Mouse (Mus musculus): ENCODE data around the gene Srgap2. TPM values are rescaled to one million over a fixed set of nuclear protein-coding genes. Genes with fewer than 3 reads are reported as not detected.

Gene Srgap2
- polyA plus RNA-seq, 1 experiment from 2014 or later, result 20.8 TPM

DNA sequence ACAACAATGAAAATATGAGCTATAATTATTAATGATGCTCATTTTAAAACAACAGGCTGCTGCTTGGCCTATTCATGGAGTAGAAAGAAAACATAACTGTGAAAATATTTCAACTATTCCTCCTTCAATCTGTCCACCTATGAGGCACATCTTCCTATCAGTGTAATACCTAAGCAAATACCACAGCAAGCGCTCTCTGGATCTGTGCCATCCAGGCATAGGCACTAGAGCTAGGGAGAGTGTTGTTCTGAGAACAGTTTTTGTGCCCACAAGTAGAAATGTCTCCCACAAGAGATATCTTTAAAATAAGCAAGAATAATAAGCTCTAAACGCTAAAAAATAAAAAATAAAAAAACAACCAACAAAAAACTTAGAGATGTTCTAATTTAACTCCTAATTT is 14.0 kb downstream of the Srgap2 start:
- no peaks in the 10 kb centered on the region for H3K9me3 ChIP-seq (ENCODE audit: control insufficient read depth, low read length)
- no peak overlapping the region for H3K27ac ChIP-seq (ENCODE audit: low read depth, low read length)
- H3K4me1 ChIP-seq (ENCODE audit: control insufficient read depth, insufficient read depth, low read length), result no peaks in the 10 kb centered on the region
- no peak overlapping the region for H3K4me2 ChIP-seq (replicated peaks; ENCODE audit: low read depth, low read length)
- 92% methylated on average over 2 of the region's 2 CpGs for WGBS
- H3K4me3 ChIP-seq (ENCODE audit: low read length), result no peak overlapping the region
- no peak for ATAC-seq (ENCODE audit: low FRiP score, low TSS enrichment)
- H3K36me3 ChIP-seq (ENCODE audit: control insufficient read depth, insufficient read depth, low read length), result no peaks in the 10 kb centered on the region
- no peaks in the 10 kb centered on the region for H3K27me3 ChIP-seq (ENCODE audit: control insufficient read depth, insufficient read depth, low read length)
- no peak overlapping the region for H3K9ac ChIP-seq (ENCODE audit: low read depth, low read length)

DNA sequence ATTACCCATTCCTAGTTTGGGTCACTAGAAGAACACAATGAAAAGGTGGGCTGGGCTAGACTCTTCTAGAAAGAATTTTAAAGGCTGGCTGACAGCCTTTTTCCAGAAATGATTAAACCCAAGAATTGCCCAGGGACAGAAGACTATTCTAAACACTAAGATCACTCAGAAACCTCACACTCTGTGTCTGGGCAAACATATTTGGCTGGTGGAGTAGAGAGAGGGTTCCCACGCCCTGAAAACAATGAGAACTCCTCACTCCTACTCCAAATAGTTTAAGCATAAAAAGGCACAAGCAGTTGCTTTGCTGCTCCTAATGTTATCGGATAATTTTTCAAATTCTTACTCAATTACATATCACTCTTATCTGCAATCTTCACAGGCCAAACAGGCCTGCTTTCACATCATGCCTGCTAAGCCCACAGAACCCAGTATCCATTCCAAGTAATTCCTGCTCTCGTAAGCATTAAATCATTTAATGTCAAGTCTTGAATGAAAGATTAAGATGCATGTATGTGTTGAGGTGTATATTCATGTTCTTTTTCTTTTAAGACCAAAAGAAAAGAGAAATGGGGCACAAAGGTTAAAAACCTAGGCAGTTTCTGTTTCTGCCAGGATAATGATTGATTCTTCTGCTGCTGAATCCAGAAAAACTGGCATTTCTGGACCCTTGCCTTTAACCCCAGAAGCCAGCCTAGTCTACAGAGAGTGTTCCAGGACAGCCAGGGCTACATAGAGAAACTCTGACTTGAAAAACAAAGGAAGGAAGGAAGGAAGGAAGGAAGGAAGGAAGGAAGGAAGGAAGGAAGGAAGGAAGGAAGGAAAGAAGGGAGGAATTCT is 15.3 kb downstream of the Srgap2 start:
- WGBS, result 75% methylated on average over 3 of the region's 3 CpGs
- H3K27ac ChIP-seq (ENCODE audit: low read depth, low read length), result no peak overlapping the region
- no peaks in the 10 kb centered on the region for H3K27me3 ChIP-seq (ENCODE audit: control insufficient read depth, insufficient read depth, low read length)
- ATAC-seq (ENCODE audit: low FRiP score, low TSS enrichment), result no peak
- H3K36me3 ChIP-seq (ENCODE audit: control insufficient read depth, insufficient read depth, low read length), result no peaks in the 10 kb centered on the region
- no peak overlapping the region for H3K4me2 ChIP-seq (replicated peaks; ENCODE audit: low read depth, low read length)
- no peak overlapping the region for H3K4me3 ChIP-seq (ENCODE audit: low read length)
- no peak overlapping the region for H3K9ac ChIP-seq (ENCODE audit: low read depth, low read length)
- H3K9me3 ChIP-seq (ENCODE audit: control insufficient read depth, low read length), result no peaks in the 10 kb centered on the region
- no peaks in the 10 kb centered on the region for H3K4me1 ChIP-seq (ENCODE audit: control insufficient read depth, insufficient read depth, low read length)

DNA sequence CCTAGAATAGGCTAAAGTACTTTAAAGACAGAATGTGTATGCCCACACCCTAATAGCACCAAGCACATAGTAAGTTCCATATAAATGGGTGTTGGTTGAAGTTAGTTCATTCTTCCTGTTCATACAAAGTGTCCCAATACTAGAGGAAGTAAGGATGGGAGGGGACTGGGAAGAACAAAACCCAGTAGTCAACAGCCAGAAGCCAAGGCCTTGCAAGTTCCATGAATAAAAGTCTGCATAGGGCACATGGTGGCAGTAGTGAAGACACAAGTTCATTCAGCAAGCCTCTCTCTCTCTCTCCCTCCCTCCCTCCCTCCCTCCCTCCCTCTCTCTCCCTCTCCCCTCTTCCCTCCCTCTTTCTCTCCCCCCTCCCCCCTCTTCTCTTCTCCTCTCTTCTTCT is 16.0 kb downstream of the Srgap2 start:
- no peaks in the 10 kb centered on the region for H3K9me3 ChIP-seq (ENCODE audit: control insufficient read depth, low read length)
- H3K36me3 ChIP-seq (ENCODE audit: control insufficient read depth, insufficient read depth, low read length), result no peaks in the 10 kb centered on the region
- H3K4me2 ChIP-seq (replicated peaks; ENCODE audit: low read depth, low read length), result no peak overlapping the region
- H3K27me3 ChIP-seq (ENCODE audit: control insufficient read depth, insufficient read depth, low read length), result no peaks in the 10 kb centered on the region
- no peaks in the 10 kb centered on the region for H3K4me1 ChIP-seq (ENCODE audit: control insufficient read depth, insufficient read depth, low read length)
- no peak overlapping the region for H3K4me3 ChIP-seq (ENCODE audit: low read length)
- H3K9ac ChIP-seq (ENCODE audit: low read depth, low read length), result no peak overlapping the region
- H3K27ac ChIP-seq (ENCODE audit: low read depth, low read length), result no peak overlapping the region
- ATAC-seq (ENCODE audit: low FRiP score, low TSS enrichment), result no peak

DNA sequence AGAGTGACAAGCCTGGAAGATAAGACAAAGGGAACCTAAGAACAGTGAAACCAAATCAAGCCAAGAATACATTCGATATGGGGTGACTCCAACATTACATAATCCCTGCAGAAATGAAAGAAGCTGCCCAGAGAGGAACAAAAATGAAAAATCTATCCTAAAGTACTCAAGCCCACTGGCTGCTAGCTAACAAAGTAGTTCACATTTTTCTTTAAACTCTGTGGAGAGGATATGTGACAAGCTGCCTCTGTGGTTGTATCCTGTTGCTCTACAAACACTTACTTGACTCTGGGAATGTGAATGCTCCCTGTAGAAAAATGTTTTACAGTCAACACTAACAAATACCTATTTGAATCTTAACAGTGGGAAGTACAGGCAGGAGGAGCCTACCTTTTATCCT is 25.5 kb downstream of the Srgap2 start:
- WGBS, result 86% methylated on average over 1 of the region's 1 CpGs

DNA sequence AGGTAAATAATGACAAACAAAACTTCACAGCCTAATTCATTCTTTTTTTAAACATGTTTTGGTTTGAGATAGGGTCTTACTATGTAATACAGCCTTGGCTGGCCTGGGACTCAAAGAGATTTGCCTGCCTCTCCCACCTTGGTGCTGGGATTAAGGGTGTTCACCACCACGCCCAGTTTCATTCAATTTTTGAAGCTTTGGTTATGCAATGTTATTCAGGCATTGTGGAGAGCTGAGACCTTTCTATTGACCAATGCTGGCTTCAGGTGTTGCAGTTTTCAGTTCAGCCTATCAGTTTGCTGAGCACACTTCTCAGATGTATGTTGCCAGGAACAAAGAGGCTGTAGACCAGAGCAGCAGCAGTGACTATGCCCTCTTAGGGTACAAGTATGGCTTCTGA is 28.9 kb downstream of the Srgap2 start:
- no peaks in the 10 kb centered on the region for H3K27me3 ChIP-seq (ENCODE audit: control insufficient read depth, insufficient read depth, low read length)
- 89% methylated on average over 1 of the region's 1 CpGs for WGBS
- H3K9ac ChIP-seq (ENCODE audit: low read depth, low read length), result no peak overlapping the region
- H3K27ac ChIP-seq (ENCODE audit: low read depth, low read length), result no peak overlapping the region
- no peak overlapping the region for H3K4me3 ChIP-seq (ENCODE audit: low read length)
- H3K4me1 ChIP-seq (ENCODE audit: control insufficient read depth, insufficient read depth, low read length), result no peaks in the 10 kb centered on the region
- no peak overlapping the region for H3K4me2 ChIP-seq (replicated peaks; ENCODE audit: low read depth, low read length)
- no peaks in the 10 kb centered on the region for H3K9me3 ChIP-seq (ENCODE audit: control insufficient read depth, low read length)
- no peak for ATAC-seq (ENCODE audit: low FRiP score, low TSS enrichment)
- no peaks in the 10 kb centered on the region for H3K36me3 ChIP-seq (ENCODE audit: control insufficient read depth, insufficient read depth, low read length)

More for the DNA sequence above, 25.5 kb downstream of the Srgap2 start:
- Histone ChIP-seq H3K36me3 (ENCODE audit: control insufficient read depth, insufficient read depth, low read length) (no peaks in the 10 kb centered on the region), H3K9ac (ENCODE audit: low read depth, low read length) (no peak overlapping the region), H3K4me3 (ENCODE audit: low read length) (no peak overlapping the region), H3K9me3 (ENCODE audit: control insufficient read depth, low read length) (no peaks in the 10 kb centered on the region), H3K4me1 (ENCODE audit: control insufficient read depth, insufficient read depth, low read length) (no peaks in the 10 kb centered on the region), H3K27ac (ENCODE audit: low read depth, low read length) (no peak overlapping the region), H3K4me2 (replicated peaks; ENCODE audit: low read depth, low read length) (no peak overlapping the region), H3K27me3 (ENCODE audit: control insufficient read depth, insufficient read depth, low read length) (no peaks in the 10 kb centered on the region)
- ATAC-seq (ENCODE audit: low FRiP score, low TSS enrichment), result no peak

GRCm38 (mm10) chr1:131493966-131494898 is 32.9 kb downstream of the Srgap2 start:
- ATAC-seq (ENCODE audit: low FRiP score, low TSS enrichment), result no peak
- Histone ChIP-seq H3K4me1 (ENCODE audit: control insufficient read depth, insufficient read depth, low read length) (no peaks in the 10 kb centered on the region), H3K9me3 (ENCODE audit: control insufficient read depth, low read length) (no peaks in the 10 kb centered on the region), H3K27ac (ENCODE audit: low read depth, low read length) (no peak overlapping the region), H3K4me3 (ENCODE audit: low read length) (no peak overlapping the region), H3K4me2 (replicated peaks; ENCODE audit: low read depth, low read length) (no peak overlapping the region), H3K27me3 (ENCODE audit: control insufficient read depth, insufficient read depth, low read length) (no peaks in the 10 kb centered on the region), H3K9ac (ENCODE audit: low read depth, low read length) (no peak overlapping the region), H3K36me3 (ENCODE audit: control insufficient read depth, insufficient read depth, low read length) (no peaks in the 10 kb centered on the region)
- 71% methylated on average over 4 of the region's 4 CpGs for WGBS

DNA sequence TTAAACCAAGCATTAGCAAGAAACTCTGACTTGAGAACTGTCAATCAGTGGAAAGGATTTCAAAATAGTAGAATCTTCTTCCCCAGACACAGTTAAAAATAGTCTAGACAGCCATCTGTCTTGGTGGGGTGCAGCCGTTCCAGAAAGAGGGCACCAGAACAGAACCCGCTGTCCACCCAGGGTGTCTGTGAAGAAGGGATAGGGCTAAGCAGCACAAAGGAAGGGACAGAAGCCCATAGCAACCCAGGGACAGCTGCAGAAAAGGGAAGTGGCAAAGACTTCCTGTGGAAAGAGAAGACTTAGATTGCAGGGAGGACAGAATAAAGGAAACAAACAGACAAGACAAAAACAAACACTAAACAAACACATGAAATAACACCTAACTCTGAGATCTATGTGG is 34.8 kb downstream of the Srgap2 start:
- H3K27me3 ChIP-seq (ENCODE audit: control insufficient read depth, insufficient read depth, low read length), result no peaks in the 10 kb centered on the region
- no peak for ATAC-seq (ENCODE audit: low FRiP score, low TSS enrichment)
- no peak overlapping the region for H3K9ac ChIP-seq (ENCODE audit: low read depth, low read length)
- H3K9me3 ChIP-seq (ENCODE audit: control insufficient read depth, low read length), result no peaks in the 10 kb centered on the region
- no peak overlapping the region for H3K4me3 ChIP-seq (ENCODE audit: low read length)
- H3K4me2 ChIP-seq (replicated peaks; ENCODE audit: low read depth, low read length), result no peak overlapping the region
- no peaks in the 10 kb centered on the region for H3K36me3 ChIP-seq (ENCODE audit: control insufficient read depth, insufficient read depth, low read length)
- 57% methylated on average over 2 of the region's 2 CpGs for WGBS
- H3K4me1 ChIP-seq (ENCODE audit: control insufficient read depth, insufficient read depth, low read length), result no peaks in the 10 kb centered on the region
- H3K27ac ChIP-seq (ENCODE audit: low read depth, low read length), result no peak overlapping the region

DNA sequence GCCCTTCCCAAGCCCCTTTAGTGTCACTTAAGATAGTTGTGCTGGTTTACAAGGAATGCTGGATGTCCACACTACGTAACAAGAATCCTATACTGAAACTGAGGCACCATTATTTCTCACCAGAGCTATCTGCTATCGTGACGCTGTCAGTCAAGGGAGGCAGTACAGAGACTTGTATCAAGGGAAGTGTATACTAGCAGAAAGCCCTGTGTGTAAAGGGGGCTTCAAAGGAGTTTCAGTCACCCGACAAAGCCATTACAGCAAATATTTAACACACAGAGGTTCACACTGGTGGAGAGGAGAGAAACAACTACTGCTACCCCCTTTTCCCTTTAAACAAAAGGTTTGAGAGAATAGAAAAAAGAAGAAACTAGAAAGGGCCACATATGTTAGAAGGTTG is 35.6 kb downstream of the Srgap2 start:
- no peak for ATAC-seq (ENCODE audit: low FRiP score, low TSS enrichment)
- no peak overlapping the region for H3K4me3 ChIP-seq (ENCODE audit: low read length)
- no peak overlapping the region for H3K4me2 ChIP-seq (replicated peaks; ENCODE audit: low read depth, low read length)
- H3K27ac ChIP-seq (ENCODE audit: low read depth, low read length), result no peak overlapping the region
- no peak overlapping the region for H3K9ac ChIP-seq (ENCODE audit: low read depth, low read length)
- H3K36me3 ChIP-seq (ENCODE audit: control insufficient read depth, insufficient read depth, low read length), result no peaks in the 10 kb centered on the region
- WGBS, result 34% methylated on average over 4 of the region's 4 CpGs
- peaks cover 5% of the 10 kb centered on the region; the same call in 1 of the 2 replicates for H3K4me1 ChIP-seq (ENCODE audit: control insufficient read depth, insufficient read depth, low read length)
- H3K9me3 ChIP-seq (ENCODE audit: control insufficient read depth, low read length), result no peaks in the 10 kb centered on the region
- no peaks in the 10 kb centered on the region for H3K27me3 ChIP-seq (ENCODE audit: control insufficient read depth, insufficient read depth, low read length)

DNA sequence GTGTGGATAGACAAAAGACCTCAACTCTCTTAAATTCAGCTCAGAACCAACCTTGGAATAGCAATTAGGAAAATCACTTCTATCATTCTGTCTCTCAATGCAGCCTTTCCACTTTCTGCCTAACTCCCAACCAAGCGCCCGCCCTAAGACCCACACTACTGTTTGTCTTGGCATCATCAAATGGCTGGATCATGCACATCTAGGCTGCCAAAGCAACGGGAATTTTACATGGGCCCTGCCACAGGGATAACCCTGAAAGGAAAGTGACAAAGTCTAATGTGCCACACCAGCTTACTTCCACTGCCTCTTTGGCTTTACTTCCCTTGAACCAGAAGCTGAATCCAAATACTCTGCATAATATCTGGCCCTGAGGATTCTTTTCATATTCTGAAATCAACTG is 37.8 kb downstream of the Srgap2 start:
- Histone ChIP-seq H3K9ac (ENCODE audit: low read depth, low read length) (no peak overlapping the region), H3K4me1 (ENCODE audit: control insufficient read depth, insufficient read depth, low read length) (peaks cover 11% of the 10 kb centered on the region; the same call in 1 of the 2 replicates), H3K36me3 (ENCODE audit: control insufficient read depth, insufficient read depth, low read length) (no peaks in the 10 kb centered on the region), H3K4me2 (replicated peaks; ENCODE audit: low read depth, low read length) (no peak overlapping the region), H3K9me3 (ENCODE audit: control insufficient read depth, low read length) (no peaks in the 10 kb centered on the region), H3K4me3 (ENCODE audit: low read length) (no peak overlapping the region), H3K27ac (ENCODE audit: low read depth, low read length) (no peak overlapping the region), H3K27me3 (ENCODE audit: control insufficient read depth, insufficient read depth, low read length) (no peaks in the 10 kb centered on the region)
- no peak for ATAC-seq (ENCODE audit: low FRiP score, low TSS enrichment)
- WGBS, result 87% methylated on average over 3 of the region's 3 CpGs
